Mouse (Mus musculus) left cerebral cortex, postnatal 25 days (tissue): Measurements from ENCODE around the gene Frmd4b. TPM values are rescaled to one million over a fixed set of nuclear protein-coding genes. Genes with fewer than 3 reads are reported as not detected.
"Not testable (repeated sequence)": the region's sequence is repeated elsewhere in the genome, so short reads cannot be mapped to it uniquely, and the experiment has no call there.

Experiments used
- DNase-seq, 2 experiments: peaks; one replicate each; pipeline ENCODE4 v3.0.0; 2022; ENCODE audit warnings: low spot score in 2 of 2, mixed read lengths in 1 of 2
- intact Hi-C: fragments of 180-260 bp; cut with DNase I; formaldehyde crosslinking; loops from one replicate; pipeline ENCODE4 v1.15.1; 2025
- total RNA-seq, 2 experiments: library from RNA; stranded (reverse); gene quantifications; 2 replicates each; pipeline ENCODE4 v1.2.3; 2021

Frmd4b gene
- total RNA-seq, 2 experiments from 2014 or later: 16.4 to 17.6 TPM

DNA sequence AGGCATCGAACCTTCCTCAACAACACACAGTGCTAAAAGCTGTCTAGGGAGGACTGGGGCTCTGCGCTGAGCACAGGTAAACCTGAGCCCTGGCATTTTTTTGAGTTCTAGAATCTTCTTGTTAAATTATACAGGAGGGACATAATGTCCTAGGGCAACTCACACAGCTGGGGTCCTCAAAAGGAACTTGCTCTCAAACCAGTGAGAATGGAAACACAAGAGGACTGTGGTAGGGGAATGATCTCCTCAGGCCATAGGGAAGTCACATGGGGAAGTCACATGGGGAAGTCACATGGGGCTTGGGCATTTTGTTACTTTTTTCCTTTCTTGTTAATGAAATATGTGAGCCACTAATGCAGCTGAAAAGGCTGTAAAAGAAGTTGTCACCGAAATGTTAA, 220.4 kb downstream of the Frmd4b start:
- DNase-seq: no peak
- intact Hi-C loops: loop anchor here (5.0 kb wide), 1 partner anchor 50 kb away; no protein-coding TSS in a partner anchor

DNA sequence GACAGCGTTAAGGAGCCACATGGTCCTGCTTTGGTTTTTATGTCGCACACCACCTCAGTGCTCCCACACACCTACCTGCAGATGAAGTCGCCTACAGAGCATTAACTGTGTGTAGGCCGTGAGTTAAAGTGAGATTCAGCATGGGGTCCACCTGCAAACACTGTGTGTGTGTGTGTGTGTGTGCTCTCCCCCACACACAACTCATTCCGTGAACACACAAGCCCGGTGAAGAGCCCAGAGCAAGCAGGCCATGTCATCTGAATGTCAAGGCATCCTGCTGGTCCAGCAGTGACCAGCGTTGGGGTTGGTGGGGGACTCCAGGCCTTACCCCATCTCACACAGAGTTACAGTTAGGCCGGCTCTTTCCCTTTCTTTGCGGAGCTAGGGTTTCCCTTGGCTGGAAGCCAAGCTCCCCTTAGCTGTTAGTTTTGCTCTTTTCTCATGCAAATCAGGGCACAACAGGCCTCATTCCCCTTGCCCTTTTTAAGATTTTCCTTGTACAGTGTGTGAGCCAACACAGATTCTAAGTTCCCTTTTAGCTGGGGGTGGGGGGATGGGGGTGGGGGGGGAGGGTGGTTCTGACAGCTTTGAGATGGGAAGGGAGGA, 220.9 kb downstream of the Frmd4b start:
- intact Hi-C loops: loop anchor here (5.0 kb wide), 1 partner anchor 49 kb away; no protein-coding TSS in a partner anchor
- peak in 1 of 2 experiments; percentile 22 for DNase-seq

DNA sequence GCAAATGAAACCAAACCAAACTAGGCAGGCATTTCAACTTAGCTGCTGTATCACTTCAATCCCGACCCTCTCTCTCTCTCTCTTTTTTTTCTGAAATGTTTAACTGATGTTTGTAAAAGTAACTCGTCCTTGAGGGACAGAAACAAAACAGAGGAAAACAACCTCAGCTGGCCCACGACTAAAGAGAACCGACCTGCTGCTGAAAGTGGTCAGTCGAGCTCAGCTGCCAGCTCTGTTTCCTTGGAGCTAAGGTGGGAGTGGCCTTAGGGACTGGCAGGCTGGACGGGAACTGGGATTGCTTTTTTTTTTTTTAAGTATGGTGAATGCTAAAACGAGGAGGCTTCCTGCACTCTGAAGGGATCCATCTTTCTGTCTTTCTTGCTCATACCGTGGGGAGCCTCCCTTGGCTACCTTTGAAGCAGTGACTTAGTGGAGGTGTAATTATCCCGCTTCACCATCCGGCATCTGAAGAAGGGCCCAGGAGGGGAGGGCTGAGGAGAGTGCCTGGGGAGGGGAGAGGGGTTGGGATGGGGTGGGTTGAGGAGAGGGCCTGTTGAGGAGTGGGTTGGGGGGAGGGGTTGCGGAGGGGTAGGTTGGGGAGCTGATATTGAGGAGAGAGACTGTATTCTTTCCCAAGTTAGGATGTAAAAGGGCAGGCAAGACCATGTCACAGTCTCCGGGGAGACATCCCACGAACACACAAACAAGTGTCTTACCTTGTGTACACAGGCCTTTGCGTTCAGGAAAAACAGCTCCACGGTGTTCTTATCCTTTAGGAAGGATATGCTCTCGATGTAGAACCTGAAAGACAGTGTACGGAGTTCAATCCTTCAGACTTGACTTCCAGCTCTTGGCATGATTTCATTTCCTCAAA, 221.6 kb downstream of the Frmd4b start:
- peak in 1 of 2 experiments; percentile 22 for DNase-seq
- intact Hi-C loops: loop anchor here (5.0 kb wide), 1 partner anchor 48 kb away; no protein-coding TSS in a partner anchor

DNA sequence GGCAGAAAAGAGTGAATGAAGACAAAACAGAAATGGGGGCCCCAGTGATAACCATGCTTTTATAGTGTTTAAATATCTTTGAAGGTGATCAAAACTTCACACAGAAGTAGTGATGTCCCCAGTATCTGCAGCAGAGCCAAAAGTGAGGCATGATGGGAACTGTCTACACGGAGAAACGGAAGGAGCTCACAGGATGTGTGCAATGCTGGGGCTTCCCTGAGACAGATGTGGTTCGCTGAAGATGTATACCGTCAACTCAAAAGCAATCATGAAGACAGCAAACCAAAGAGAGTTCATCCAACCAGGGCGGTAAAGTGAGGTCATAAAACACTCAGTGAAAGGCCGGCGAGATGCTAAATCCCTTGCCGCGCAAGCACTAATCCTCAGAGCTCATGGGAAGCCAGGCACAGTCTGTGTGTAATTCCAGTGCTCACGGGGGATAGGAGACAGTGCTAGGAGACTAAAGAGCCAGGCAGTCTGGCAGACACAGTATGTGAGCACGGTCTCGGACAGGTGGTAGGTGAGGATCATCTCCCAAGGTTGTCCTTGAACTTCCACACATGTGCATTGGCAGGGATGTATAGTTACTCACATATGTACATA, 222.8 kb downstream of the Frmd4b start:
- intact Hi-C loops: loop anchor here (5.0 kb wide), 1 partner anchor 47 kb away; no protein-coding TSS in a partner anchor
- DNase-seq: no peak

DNA sequence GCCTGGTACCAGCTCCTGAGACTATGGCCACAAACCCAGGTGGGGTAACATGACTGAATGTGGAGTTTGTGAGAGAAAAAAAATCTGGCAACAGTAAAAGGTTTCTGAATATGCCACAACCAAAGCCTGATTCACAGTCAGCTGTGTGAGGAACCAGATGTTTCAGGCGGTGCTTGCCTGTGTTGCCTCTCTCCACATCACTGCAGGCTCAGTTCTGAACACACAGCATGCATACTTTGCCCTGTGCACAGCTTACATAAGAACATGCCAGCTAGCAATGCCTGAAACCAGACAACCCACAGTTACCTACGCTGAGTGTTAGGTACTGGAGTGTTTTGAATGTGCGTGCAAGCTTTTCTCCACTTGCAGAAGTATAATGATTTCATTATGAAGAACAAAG, 224.4 kb downstream of the Frmd4b start:
- DNase-seq: no peak
- intact Hi-C loops: no loop called here

DNA sequence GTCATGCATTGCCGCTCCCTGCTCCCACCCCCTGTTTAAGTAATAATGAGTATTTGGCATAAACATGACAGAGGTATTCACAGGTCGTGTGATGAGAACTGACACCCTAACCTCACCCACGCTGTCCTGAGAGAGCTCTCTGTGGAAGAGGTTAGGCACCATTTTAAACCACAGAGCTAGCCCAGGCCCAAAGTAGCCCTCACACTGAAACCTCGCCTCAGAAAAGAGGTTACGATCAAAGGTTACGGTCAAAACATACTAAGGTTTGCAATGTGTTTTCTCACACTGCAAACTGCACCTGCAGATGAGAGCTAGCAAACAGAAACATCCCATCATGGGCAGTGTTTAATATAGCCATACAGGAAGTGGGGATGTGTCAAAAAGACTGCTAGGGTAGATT, 230.0 kb downstream of the Frmd4b start:
- intact Hi-C loops: no loop called here
- no peak for DNase-seq

DNA sequence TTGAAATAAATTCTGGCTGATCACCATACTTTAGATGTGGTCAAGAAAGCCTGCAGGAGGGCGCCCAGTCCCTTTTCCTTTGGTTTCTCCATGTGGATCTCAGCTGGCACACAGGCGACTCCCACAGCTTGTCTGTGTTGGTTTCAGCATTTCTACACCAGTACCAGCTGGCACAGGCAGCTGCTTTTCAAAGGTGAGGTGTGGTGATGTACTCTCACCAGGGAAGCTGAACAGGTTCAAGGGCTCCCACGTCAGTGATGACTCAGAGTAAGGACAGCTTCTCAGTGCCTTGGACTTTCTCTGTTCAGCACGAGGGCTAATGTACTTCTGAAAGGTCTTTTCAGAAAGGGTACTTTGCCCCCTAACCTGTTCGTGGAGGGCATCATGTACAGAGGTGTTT, 232.4 kb downstream of the Frmd4b start:
- intact Hi-C loops: no loop called here
- DNase-seq: no peak

DNA sequence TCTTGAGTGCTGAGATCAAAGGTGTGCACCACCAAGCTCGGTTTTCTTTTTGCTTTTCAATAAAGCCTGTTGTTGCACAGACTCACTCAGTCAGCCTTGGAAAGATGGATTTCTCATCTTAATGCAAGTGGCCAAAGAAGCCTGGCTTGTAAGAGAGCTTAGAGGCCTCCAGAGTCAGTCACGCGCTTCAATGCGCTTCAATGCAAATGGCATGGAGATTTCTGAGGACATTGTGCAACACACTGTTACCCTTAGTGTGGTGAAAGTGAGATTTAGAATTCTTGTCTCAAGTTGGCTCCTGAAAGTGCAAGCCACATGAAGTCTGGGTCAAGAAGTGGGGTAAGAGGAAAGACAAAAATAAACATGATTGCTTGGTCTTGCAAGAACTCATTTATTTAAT, 236.1 kb downstream of the Frmd4b start:
- intact Hi-C loops: no loop called here
- no peak for DNase-seq

DNA sequence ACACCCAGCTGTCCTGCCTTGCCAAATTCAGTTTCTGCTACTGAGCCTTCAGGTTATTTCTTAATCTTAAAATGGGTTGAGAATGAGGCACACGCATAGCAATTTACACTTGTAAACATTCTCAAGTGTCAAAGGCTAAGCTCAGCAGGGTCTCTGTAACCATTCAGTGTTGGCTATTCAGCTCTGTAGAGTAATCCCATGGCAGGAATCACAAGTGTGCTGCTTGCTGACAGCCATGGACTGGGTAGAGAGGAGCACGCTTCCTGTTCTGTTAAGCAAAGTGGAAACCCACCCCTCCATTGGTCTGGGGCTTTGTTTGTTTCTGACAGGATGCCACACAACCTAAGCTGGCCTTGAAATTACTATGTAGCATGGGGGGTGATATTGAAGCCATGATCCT, 246.4 kb downstream of the Frmd4b start:
- intact Hi-C loops: no loop called here
- DNase-seq: no peak

DNA sequence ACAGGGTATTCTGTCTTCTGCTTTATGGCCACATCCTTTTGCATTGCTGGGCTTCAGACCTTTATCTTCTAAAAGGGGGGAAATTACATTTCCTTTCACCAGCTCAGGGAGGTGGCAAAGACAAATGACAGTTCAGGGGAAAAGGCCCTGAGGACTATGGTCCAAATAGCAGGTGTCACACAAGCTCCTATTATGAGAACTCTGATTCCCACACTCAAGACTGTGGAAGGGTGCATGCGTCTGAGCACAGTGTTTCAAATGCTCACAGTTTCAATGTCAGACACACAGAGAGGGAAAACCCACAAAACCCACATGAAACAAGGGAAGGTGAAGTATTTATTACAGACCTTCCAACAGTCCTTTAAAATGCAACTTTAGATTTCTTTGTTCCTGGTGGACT, 246.9 kb downstream of the Frmd4b start:
- DNase-seq: no peak

DNA sequence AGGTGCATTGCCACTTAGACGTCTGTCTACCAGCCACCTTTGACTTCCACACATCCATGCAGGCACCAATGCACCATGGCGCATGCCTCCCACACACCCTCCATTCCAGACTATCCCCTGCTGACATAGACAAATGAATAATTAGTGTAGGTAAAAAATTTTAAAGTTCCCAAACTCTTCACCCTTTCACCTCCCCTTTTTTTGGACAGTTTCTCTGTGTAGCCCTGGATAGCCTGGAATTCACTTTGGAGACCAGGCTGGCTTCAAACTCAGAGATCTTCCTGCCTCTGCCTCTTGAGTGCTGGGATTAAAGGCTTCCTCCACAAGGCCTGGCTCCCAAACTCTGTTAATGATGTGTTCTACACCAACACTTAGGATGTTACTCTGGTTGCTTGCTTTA, 253.5 kb downstream of the Frmd4b start:
- DNase-seq: no peak
- intact Hi-C loops: no loop called here

More for the DNA sequence above, 246.9 kb downstream of the Frmd4b start:
- intact Hi-C loops: no loop called here

DNA sequence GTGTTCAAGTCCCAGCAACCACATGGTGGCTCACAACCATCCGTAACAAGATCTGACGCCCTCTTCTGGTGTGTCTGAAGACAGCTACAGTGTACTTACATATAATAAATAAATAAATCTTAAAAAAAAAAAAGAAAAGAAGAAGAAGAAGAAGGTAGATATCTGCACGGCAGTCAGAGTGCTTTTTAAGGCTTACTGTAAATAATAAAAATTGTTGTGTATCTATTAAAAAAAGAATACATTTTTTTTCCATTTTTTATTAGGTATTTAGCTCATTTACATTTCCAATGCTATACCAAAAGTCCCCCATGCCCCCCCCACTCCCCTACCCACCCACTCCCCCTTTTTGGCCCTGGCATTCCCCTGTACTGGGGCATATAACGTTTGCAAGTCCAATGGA, 259.7 kb downstream of the Frmd4b start:
- DNase-seq, intact Hi-C loops: not testable (repeated sequence)

DNA sequence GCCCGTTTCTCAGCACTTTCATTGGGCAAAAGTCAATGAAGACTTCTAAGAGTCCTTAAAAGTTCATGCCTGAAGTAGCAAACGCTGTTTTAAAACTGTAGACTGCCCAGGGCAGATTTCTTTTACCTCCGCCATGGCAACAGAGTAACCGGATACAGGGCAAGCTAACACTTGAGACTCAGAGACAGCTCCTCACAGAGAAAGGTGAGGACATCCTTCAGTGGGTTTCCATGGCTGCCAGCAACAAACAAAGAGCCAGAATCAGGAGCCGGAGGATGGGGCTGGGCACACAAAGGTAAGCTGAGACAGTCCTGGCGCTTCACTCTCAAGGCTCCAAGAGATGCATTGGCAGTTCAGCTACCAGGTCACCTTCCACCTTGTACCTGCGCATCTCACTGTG, 260.7 kb downstream of the Frmd4b start:
- intact Hi-C loops: no loop called here
- no peak for DNase-seq

DNA sequence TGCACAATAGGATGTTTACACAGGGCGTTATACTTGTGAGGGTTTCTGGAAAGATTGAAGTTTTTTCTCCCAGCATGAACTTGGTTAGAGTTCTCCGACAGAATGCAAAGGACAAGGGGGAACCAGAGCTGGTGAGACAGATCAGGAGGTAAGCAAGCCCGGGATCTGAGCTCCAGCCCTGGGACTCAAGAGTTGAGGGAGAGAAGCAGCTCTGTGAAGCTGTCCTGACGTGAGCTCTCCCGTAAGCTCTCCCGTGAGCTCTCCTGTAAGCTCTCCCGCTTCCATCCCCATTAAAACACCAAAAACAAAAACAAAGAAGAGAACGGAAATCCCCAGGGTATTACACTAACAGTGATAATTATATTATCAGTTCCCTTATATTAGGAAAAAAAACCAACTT, 262.2 kb downstream of the Frmd4b start:
- intact Hi-C loops: no loop called here
- DNase-seq: no peak

DNA sequence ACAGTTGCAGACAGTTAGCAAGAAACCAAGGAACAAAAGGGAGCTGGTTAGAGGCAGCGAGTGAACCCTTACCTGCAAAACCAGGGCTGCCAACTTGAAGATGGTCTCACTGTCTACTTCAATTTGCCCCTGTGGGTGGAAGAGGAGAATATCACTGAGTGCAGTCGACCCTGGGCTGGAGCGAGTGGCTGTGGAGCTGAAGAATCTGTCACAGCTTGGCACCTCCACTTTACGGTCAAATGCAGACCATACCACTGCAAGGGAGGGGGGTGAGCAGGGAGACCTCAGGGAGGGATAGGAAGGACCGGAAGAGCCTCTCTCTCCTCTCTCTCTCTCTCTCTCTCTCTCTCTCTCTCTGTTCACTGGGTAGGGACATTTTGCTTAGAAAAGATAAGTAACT, 263.4 kb downstream of the Frmd4b start:
- DNase-seq: no peak
- intact Hi-C loops: no loop called here

DNA sequence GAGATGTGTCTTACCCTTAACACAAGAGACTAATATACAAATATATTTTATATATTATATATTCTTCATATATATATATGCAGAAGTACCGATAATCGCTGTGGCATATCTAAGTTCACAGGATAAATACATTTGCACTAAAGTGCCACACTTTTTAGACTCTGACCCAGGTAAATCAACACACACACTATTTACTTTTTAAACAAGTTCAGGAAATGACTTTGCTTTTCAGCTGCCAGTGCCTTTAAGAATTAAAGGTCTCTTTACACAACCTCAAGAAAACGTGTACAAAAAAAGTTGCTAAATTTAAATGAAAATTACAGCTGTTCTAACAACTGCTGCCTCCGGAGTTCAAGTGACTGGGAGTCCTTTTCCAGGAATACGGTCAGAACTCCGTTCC, 264.0 kb downstream of the Frmd4b start:
- DNase-seq: no peak
- intact Hi-C loops: no loop called here

DNA sequence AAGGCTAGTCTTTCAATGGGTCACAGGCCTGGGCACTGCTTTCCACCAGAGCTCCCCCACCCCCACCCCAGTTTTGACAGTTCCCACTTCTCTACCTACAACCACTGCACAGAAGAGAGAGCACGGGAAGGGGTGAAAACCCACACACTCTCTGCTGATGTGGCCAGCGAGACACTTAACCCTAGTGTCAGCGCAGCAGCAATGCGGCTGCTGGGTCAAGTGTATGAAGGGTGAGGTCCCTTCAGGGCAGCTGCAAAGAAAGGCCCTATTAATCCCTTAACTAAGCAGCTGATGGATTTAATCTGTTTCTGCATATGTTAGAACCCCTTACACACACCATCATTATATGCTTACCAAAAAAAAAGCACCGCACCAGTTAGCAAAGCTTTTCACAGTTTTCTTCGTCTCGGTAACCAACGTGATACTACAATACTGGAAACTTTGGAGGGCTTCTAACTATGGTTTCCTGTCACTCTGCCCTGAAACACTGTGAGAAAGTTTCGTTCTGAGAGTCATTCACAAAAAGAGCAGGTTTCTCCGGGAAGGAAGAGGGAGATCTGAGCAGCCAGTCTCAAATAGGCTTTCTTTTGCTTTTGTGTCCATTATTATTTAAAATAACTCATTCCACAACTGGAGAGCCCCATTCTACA, 264.7 kb downstream of the Frmd4b start:
- intact Hi-C loops: no loop called here
- no peak for DNase-seq

DNA sequence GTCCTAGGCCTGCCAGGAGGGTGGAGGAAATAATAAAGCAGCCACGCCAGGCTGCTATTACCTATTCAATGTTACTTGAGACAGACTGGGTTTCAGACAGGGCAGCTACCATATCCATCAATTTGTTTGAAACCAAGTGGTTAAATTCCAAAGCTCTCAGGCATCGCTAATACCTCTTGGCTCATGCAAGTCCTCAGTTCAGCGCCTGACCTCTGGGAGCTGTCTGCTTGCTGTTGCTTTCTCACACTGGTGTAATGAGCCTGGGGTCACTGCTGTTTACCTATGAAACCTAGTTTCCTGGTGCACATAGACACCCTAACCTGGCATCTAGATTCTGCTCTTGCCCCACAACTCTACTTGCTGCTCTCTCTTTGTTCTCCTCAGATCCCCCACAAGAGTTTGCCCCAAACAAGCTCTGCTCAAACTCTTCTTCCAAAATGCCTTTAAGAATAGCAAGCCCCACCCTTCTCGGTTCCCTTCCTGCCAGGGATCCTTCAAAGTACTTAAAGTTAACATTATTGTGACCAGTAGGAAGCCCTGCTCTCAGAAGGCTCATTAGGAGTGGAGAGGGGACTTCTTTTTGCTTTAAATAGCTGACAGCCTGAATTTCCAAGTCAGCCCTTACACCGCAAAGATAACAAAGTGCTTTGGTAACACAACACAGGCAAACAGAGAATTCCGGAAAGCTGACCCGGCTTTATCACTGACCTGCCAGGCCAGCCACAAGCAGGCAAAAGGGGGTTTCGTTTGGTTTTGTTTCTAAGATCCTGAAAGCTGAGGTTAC, 267.8 kb downstream of the Frmd4b start:
- no peak for DNase-seq
- intact Hi-C loops: loop anchor here (5.0 kb wide), 1 partner anchor 48 kb away; no protein-coding TSS in a partner anchor

DNA sequence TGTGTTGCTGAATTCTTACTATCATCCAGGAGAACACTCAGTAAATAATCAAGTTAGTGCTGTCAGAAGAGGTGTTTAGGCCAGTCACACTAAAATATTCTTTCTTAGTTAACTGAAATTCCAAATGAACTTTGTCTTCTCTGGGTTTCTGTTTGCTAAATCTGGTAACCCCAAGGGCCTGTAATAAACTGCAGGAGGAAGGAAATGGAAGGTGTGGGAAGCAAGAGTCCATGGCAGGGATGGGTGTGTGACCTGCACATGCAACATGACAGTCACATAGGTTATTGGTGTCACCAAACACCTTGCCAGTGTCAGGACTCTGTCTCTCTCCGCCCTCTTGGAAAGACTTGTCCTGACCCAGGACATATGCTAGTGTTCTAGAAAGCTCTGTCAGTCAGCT, 270.4 kb downstream of the Frmd4b start:
- DNase-seq: no peak

More for the DNA sequence above, 270.4 kb downstream of the Frmd4b start:
- intact Hi-C loops: loop anchor here (5.0 kb wide), 1 partner anchor 50 kb away; no protein-coding TSS in a partner anchor
